Mouse (Mus musculus): ENCODE results near the gene Ankfy1.

Ankfy1 gene

DNA sequence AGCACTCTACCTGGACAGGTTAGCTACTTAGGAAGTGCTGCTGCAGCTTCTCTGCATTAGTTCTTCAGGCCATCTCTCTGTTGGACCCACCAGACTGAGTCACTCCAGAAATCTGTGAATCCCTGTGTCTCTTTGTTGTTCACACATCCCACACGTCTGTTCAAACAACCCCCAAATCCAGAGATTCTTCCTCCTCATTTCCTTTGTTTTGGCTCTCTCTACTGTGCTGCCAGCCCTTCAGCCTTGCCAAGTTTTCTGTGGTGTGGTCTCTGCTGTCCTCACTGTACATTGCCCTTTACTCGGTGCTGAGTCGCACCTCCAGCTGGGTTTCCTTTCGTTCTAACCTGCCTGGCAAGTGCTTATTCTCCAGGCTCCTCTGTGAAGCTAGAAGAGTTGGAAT lies 74.5 kb downstream of the Ankfy1 start:
- POLR2A ChIA-PET, result no interaction called here
- CTCF ChIA-PET, result interaction anchor here in 1 of 4 experiments (0.6 kb wide), 1 partner anchor 292 kb away, joined by 3 read pairs; no protein-coding TSS in a partner anchor

DNA sequence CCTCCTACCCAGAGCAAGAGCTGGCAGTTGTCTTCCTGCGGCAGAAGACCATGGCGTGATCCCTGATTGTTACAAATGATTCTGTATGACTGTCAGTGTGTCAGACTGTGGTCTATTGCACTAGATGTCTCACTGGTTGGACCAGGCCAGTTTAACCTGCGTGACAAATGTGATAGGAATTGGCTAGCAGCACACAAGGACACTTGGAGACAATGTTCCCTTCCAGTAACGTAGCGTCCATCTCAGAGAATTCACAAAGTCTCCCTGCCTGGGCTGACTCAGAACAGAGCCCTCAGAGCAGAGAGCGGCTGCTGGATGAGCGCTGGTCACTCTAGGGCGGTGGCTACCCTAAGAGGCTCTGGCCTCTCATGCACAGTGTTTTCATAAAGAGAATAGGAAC lies 77.9 kb downstream of the Ankfy1 start:
- CTCF ChIA-PET, result no interaction called here
- POLR2A ChIA-PET, result interaction anchor here in 2 of 4 experiments (1.2 to 1.3 kb wide), 2 partner anchors 27 to 192 kb away, joined by 3 read pairs; no protein-coding TSS in a partner anchor

DNA sequence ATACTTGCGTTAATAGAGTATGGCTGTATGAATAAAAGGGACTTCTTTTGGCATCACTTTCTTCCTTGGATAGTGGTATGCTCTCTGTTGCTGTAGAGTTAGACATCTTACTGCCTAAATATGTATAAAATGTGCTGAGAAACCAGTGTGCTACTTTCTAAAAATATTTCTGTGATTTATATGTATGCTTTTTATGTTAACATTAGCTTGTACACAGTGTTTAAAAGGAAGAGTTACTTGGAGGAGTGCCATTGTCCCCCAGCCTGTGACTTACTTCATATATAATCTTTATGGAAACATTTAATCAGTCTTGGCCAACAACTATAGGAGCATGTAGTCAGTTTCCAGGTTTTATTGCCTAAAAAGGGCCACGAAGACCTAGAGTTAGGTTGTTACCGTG lies 79.3 kb downstream of the Ankfy1 start:
- CTCF ChIA-PET, result interaction anchor here in 1 of 4 experiments (0.6 kb wide), 1 partner anchor 72 kb away, joined by 3 read pairs; no protein-coding TSS in a partner anchor
- POLR2A ChIA-PET, result interaction anchor here in 2 of 4 experiments (1.1 to 1.3 kb wide), 2 partner anchors 12 to 193 kb away, joined by 3 read pairs; no protein-coding TSS in a partner anchor

DNA sequence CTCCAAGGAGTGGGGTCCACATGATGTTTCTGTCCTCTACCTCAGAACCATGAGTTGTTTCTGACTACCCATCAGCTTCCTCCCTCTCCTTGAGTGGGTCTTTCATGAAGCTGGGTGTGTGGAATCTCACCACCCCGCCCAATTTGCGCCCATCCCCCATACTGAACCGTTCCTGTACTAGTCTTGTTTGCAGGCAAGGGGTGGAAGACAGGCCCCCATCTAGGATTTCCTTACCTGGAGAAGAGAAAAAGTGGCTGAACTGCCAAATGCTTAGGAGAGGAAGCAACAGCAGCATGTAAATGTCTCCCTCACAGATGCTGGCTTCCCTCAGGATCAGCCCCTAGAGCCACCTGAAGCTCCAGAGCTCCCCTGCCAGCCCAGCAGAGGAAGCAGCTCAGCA lies 80.5 kb downstream of the Ankfy1 start:
- POLR2A ChIA-PET, result interaction anchor here in 2 of 4 experiments (0.6 to 2.2 kb wide), 7 partner anchors 9 to 286 kb away, joined by 3 to 8 read pairs (median 4); no protein-coding TSS in a partner anchor

DNA sequence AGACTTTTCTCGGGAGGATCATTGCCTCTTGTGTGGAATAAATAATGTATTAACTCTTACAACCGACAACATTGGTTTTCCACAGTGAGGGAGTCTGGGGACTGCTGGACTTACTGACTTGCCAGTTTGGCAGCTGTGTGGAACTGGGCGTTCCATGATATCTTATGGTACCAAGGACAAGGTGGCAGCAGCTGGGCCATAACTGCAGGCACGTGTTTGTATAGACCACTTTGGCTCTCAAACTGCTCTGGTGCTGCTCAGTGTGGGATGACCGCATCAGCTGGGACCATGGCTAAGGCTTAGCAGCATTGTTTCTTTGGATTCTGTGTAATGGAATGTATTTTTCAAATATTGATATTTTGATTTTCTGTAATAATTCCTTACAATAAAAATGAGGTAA lies 81.0 kb downstream of the Ankfy1 start:
- CTCF ChIA-PET, result interaction anchor here in 3 of 4 experiments (0.5 to 2.1 kb wide), 5 partner anchors 65 to 260 kb away, joined by 3 to 10 read pairs (median 4); no protein-coding TSS in a partner anchor
- POLR2A ChIA-PET, result interaction anchor here in 2 of 4 experiments (0.6 to 2.2 kb wide), 9 partner anchors 9 to 286 kb away, joined by 3 to 8 read pairs (median 4); no protein-coding TSS in a partner anchor

More for the DNA sequence above, 80.5 kb downstream of the Ankfy1 start:
- CTCF ChIA-PET, result interaction anchor here in 1 of 4 experiments (0.7 to 2.1 kb wide), 2 partner anchors 65 to 200 kb away, joined by 3 to 10 read pairs; no protein-coding TSS in a partner anchor

DNA sequence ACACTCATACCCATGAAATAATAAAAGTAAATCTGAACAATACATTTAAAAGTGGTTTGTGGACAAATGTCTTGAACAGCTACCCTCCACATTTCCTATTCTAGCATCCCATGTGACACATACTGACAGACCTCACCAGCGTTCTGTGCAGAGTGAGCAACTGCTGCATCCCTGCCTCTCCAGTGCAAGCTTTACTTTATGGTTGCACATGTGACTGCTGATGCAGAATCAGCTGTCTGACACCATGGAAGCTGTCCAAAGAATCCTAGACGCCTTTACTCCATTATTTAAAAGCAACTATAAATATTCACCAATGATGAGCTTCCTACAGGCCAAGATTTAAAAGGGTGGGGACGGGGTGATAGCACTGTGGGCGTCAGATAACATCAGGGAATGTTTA lies 81.7 kb downstream of the Ankfy1 start:
- CTCF ChIA-PET, result interaction anchor here in 3 of 4 experiments (0.5 to 2.1 kb wide), 4 partner anchors 193 to 259 kb away, joined by 3 to 10 read pairs (median 6); no protein-coding TSS in a partner anchor
- POLR2A ChIA-PET, result interaction anchor here in 3 of 4 experiments (0.7 to 2.2 kb wide), 8 partner anchors 9 to 195 kb away, joined by 3 to 8 read pairs (median 3); partner anchors contain the start of genes Cyb5d2 (in 1 of the 3) and Zzef1 (in 1 of the 3)

DNA sequence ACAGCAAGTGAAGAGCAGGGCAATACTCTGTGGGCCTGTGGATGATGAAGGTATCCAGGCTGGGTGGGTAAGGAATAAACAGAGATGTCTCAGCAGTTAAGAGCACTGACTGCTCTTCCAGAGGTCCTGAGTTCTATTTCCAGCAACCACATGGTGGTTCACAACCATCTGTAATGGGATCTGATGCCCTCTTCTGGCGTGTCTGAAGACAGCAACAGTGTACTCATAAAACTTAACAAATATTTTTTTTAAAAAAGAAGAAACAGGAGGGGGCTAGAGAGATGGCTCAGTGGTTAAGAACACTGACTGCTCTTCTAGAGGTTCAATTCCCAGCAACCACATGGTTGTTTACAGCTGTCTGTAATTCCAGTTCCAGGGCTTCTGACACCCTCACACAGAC lies 82.8 kb downstream of the Ankfy1 start:
- POLR2A ChIA-PET, result interaction anchor here in 2 of 4 experiments (0.6 to 2.2 kb wide), 4 partner anchors 11 to 476 kb away, joined by 3 to 8 read pairs (median 3); no protein-coding TSS in a partner anchor

DNA sequence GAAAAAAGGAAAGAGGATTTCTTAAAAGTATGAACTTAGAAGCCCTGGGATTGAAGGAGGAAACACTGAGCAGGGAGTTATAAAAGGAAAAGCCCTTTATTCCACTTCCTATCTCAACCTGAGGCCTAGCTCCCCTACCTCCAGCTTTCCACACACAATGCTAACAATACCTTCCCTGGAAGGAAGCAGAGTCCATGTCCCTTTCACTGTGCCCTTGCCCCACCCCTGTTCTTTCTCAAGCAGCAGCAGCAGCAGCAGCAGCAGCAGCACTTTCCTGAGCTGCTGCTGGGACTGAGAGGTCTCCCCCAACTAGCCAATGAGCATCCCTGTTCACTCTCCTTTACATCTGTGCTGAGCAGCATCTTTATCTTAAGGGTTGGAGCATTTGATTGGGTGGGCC lies 89.2 kb downstream of the Ankfy1 start:
- CTCF ChIA-PET, result no interaction called here
- POLR2A ChIA-PET, result interaction anchor here in 2 of 4 experiments (0.7 to 2.4 kb wide), 4 partner anchors 8 to 44 kb away, joined by 3 to 12 read pairs (median 3); partner anchors contain the start of genes Cyb5d2 (in 1 of the 2) and Zzef1 (in 1 of the 2)

More for the DNA sequence above, 82.8 kb downstream of the Ankfy1 start:
- CTCF ChIA-PET, result interaction anchor here in 2 of 4 experiments (1.7 to 2.1 kb wide), 2 partner anchors 202 kb away, joined by 4 to 10 read pairs; no protein-coding TSS in a partner anchor

DNA sequence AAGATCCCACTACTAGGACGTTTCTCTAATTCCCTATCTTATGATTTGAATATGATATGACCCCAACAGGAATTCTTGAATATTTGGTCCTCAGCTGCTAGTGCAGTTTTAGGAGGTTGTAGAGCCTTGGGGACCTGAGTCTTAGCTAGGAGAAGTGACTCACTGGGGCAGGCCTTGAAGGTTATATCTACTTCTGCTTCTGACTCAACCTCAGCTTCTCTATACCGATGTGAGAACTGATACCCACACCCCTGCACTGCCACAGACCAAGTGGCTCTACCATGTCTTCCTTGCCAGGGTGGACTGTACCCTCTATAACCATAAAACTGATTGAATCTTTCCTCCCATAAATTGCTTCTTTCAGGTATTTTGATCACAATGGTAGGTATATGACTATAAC lies 92.3 kb downstream of the Ankfy1 start:
- ChIA-PET CTCF (no interaction called here), POLR2A (interaction anchor here in 1 of 4 experiments (1.7 kb wide), 1 partner anchor 13 kb away, joined by 5 read pairs; no protein-coding TSS in a partner anchor)

DNA sequence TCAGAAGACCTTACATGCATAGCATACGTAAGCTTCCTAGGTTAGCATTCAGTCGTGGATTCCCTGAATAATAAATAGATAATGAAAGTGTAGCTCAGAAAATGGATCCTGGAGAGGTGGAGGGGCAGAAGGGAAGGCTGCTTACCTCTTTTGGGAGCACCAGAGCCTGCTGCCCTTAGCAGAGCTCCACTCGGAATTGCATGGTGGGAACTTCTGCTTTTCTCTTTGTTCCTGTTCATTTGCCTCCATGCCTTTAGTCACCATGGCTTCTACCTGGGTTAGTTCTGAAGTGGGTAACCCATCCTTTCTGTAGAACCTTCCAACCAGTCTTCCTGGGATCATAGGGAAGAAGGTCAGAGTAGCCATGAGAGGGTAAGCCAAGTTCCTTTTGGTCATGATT lies 92.7 kb downstream of the Ankfy1 start:
- POLR2A ChIA-PET, result interaction anchor here in 2 of 4 experiments (1.6 to 1.7 kb wide), 2 partner anchors 13 kb away, joined by 5 read pairs; partner anchors contain the start of genes Cyb5d2 (in 1 of the 2) and Zzef1 (in 1 of the 2)
- CTCF ChIA-PET, result no interaction called here

DNA sequence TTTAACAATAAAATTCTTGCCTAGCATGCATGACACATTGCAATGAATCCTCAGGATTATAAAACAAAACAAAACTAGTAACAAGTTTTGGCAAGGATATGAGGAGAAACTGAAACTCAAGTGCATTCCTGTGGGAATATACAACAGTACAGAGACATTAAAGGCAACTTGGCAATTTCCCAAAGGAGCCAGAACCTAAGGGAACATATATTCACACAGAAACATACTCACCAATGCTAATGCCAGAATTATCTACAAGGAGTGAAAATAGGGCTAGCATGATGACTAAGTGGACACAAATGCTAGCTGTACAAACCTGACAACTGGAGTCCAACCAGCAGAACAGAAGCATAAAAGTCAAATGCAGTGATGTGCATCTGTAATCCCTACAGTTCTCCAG lies 102.2 kb downstream of the Ankfy1 start:
- POLR2A ChIA-PET, result interaction anchor here in 1 of 4 experiments (0.5 kb wide), 1 partner anchor 265 kb away, joined by 4 read pairs; no protein-coding TSS in a partner anchor
- CTCF ChIA-PET, result interaction anchor here in 2 of 4 experiments (0.6 to 0.7 kb wide), 2 partner anchors 34 to 132 kb away, joined by 3 read pairs; no protein-coding TSS in a partner anchor

DNA sequence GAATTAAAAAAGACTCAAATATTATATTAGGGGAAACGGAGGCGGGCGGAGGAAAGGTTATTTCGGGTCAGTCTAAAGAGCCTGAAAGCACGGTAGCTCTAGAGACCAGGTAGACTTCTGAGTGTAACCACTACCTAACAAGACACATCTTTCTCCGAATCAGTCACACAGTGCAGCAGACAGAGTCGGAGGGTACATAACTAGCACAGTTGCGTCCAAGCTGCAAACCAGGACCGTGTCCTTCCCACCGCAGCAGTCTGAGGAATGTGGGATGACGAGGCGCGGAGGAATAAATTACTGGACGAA lies 105.3 kb downstream of the Ankfy1 start:
- ChIA-PET POLR2A (interaction anchor here in 3 of 4 experiments (0.6 to 3.1 kb wide), 31 partner anchors 9 to 434 kb away, joined by 3 to 14 read pairs (median 4); partner anchors contain the start of genes Ctns (in 2 of the 3), Ncbp3 (in 2 of the 3), Shpk (in 2 of the 3) and Ube2g1 (in 1 of the 3)), CTCF (interaction anchor here in 1 of 4 experiments (1.4 kb wide), 1 partner anchor 8 kb away, joined by 4 read pairs; no protein-coding TSS in a partner anchor)

DNA sequence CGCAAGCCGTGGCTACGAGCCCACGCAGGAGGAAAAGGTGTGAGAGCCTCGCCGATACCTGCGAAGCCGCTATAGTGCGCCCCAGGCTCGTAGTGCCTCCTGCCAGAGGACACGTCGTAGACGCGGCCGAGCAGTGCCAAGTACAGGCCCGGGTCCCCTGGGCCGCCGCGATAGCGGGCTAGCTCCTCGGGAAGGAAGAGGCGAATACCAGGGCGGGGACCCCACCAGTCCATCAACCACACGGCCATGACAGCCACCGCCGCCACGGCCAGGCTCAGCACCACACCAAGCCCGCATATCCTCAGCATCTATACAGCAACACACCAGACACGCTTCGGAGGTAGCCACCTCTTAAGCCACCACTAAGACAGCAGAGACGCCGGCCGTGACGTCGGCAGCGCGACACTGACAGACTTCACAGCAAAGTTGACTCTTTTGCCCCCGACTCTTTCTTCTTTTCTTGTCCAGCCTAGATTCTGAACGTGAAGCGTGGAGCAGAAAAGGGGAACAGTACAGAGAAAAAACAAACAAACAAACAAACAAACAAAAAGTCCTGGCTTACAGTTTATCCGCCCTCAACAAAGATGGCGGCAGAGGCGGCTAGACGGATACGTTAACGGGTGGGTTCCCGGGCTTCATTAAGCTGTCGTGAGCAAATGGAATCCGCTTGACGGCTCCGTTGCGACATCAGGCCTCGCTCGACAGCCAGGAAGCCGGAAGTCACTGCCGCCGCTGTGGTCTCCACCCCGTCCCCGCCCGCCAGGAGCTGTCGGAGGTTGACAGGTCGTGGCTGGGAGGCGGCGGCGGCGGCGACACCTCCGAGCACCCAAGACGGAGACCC lies 105.9 kb downstream of the Ankfy1 start, which contains the start of the genes Cyb5d2 and Zzef1:
Gene Cyb5d2 (minus strand): TSS at position 688 of the 841 bp plus-strand sequence.
Gene Zzef1 (plus strand): TSS at position 772 of the 841 bp plus-strand sequence.
- POLR2A ChIA-PET, result interaction anchor here in 3 of 4 experiments (0.6 to 3.1 kb wide), 54 partner anchors 8 to 434 kb away, joined by 3 to 14 read pairs (median 4); partner anchors contain the start of genes Shpk (in 3 of the 3), Ctns (in 2 of the 3), Haspin (in 2 of the 3) and Ncbp3 (in 2 of the 3)
- CTCF ChIA-PET, result interaction anchor here in 2 of 4 experiments (0.6 to 1.4 kb wide), 4 partner anchors 7 to 225 kb away, joined by 3 to 4 read pairs (median 3); no protein-coding TSS in a partner anchor

DNA sequence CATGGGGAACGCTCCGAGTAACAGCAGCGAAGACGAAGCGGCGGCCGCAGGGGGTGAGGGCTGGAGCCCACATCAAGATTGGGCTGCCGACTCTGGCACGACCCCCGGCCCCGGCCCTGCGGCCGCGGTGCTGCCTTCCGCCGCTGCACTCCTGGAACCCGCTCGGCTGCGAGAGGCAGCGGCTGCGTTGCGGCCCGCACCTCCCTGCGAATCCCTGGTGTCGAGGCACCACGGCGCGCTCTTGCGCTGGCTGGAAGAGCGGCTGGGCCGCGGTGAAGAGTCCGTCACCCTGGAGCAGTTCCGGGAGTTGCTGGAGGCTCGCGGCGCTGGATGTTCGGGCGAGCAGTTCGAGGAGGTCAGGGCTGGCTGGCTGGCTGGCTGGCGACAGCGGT lies 106.5 kb downstream of the Ankfy1 start:
- POLR2A ChIA-PET, result interaction anchor here in 3 of 4 experiments (0.6 to 3.1 kb wide), 43 partner anchors 7 to 403 kb away, joined by 3 to 14 read pairs (median 4); partner anchors contain the start of genes Shpk (in 3 of the 3), Ctns (in 2 of the 3), Haspin (in 2 of the 3) and Ankfy1 (in 1 of the 3)
- CTCF ChIA-PET, result interaction anchor here in 2 of 4 experiments (0.6 to 0.8 kb wide), 3 partner anchors 144 to 226 kb away, joined by 3 read pairs; no protein-coding TSS in a partner anchor

DNA sequence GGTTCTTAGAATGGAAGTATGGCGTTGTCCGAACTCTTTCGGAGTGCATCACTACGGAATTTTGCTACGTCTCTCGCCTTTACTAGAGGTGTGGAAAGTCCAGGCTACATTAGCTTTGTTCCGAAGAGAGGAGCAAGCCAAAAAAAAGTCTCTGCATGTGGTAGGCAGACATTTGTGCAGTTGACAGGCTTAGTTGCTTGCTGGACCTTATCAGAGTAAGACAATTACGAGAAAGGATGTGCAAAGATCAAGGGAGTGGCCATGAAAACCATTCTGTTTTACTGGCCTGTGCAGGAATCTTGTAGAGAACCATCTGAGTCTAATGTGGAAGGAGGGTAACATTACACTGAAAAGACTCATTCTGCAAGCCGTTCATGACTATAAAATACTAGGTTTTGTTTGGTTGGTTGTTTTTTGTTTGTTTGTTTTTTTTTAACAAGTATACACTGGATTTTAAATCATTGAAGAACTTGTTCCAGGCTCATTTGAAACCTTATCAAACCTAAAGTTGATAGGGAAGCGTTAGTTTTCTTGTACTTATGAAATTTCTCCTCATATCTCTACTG lies 107.0 kb downstream of the Ankfy1 start:
- ChIA-PET CTCF (no interaction called here), POLR2A (interaction anchor here in 2 of 4 experiments (0.9 to 2.6 kb wide), 5 partner anchors 10 to 355 kb away, joined by 4 to 13 read pairs (median 6); no protein-coding TSS in a partner anchor)

DNA sequence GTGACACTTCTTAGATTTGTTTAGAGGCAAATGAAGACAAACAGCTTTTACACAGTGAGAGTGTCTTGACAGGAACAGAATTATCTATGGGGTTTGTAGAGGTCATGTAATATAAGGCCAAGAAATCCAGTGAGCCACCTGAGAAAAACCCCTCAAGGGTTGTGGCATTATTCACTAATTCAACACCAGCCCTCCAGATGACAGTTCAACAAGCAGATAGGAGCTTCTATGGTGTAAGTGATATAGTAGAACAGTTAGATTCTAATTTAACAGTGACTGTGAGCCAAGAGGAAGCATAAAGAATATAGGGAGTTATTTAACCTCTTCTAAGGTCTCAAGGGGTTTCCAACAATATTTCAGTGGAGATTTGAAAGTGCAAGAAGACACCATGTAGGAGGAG lies 108.3 kb downstream of the Ankfy1 start:
- ChIA-PET POLR2A (interaction anchor here in 1 of 4 experiments (0.6 kb wide), 1 partner anchor 862 kb away, joined by 4 read pairs; no protein-coding TSS in a partner anchor), CTCF (no interaction called here)

DNA sequence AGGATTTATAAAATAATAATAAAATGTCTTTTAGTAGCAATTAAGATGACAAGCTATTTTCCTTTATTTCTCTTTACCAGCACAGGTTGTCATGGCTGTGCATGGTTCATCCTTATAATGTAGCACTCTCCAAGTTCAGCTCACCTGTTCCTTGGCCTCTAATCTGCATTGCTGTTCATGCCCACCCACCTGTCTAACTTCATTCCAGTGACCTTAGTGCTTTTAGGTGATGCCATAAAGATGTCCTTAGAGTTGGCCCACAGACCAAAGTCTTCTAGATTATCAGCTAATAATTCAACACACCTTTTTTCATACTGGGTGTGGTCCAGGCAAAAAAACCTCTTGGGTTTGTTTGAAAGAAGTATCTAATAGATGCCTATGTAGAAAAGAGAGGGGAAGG lies 111.4 kb downstream of the Ankfy1 start:
- ChIA-PET CTCF (interaction anchor here in 1 of 4 experiments (0.6 kb wide), 1 partner anchor 266 kb away, joined by 3 read pairs; no protein-coding TSS in a partner anchor), POLR2A (interaction anchor here in 2 of 4 experiments (0.6 to 1.0 kb wide), 3 partner anchors 10 to 329 kb away, joined by 3 read pairs; no protein-coding TSS in a partner anchor)

Measured in embryonic stem cell, embryonic (primary cell).